Mouse (Mus musculus) adrenal gland, adult 2 months (tissue): ENCODE results near the gene Onecut1. TPM values are rescaled to one million over a fixed set of nuclear protein-coding genes. Genes with fewer than 3 reads are reported as not detected.
A peak's percentile ranks its signal among the peaks of the same experiment; 100 is the strongest.

Source experiments
- DNase-seq: peaks from one replicate; pipeline ENCODE4 v3.0.0; 2021
- polyA plus RNA-seq: library from polyadenylated mRNA; depleted of rRNA; stranded (reverse); fragments of >200 nt; gene quantifications from 2 replicates; pipeline ENCODE4 v1.2.3, GENCODE M21; 2012; rRNA removed
- total RNA-seq, 2 experiments: library from RNA; stranded (reverse); gene quantifications; 2 replicates each; pipeline ENCODE4 v1.2.3; 2021

The Onecut1 gene
- total and polyA plus RNA-seq, 3 experiments = 0.02 to 0.23 TPM; not detected in 1

DNA sequence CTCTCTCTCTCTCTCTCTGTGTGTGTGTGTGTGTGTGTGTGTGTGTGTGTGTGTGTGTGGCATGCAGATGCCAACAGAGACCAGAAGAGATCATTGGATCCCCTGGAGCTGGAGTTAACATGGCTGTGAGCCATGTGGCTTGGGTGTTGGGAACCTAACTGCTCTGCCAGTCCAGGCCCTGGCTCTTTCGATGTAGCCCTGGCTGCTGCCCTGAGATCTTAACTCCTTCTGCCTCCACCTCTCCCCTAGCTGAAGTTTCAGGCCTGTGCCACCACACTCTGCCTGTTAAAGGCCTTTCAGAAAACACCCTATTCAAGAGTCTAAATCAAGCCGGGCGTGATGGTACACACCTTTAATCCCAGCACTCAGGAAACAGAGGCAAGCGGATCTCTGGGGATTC is 49.7 kb downstream of the Onecut1 start:
- peak; percentile 69 for DNase-seq

DNA sequence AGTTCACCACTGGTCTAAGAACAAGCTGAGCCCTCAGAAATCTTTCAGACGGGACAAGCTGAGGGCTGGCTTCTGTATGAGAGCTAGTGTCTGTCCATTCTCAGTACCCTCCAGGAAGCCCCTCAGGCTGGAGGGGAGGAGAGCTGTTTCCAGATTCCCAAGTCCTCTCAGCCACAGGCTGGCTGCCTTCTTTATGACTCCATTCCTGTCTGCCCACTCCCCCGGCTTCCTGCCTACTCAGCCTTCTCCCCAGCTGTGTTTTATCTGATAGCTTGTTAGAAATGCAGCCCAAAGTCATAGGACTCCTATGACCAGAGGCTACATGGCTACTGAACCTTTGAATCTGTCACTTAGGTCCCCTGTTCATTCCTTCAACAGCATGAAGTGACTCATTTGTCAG is 50.2 kb downstream of the Onecut1 start:
- peak; percentile 45 for DNase-seq

DNA sequence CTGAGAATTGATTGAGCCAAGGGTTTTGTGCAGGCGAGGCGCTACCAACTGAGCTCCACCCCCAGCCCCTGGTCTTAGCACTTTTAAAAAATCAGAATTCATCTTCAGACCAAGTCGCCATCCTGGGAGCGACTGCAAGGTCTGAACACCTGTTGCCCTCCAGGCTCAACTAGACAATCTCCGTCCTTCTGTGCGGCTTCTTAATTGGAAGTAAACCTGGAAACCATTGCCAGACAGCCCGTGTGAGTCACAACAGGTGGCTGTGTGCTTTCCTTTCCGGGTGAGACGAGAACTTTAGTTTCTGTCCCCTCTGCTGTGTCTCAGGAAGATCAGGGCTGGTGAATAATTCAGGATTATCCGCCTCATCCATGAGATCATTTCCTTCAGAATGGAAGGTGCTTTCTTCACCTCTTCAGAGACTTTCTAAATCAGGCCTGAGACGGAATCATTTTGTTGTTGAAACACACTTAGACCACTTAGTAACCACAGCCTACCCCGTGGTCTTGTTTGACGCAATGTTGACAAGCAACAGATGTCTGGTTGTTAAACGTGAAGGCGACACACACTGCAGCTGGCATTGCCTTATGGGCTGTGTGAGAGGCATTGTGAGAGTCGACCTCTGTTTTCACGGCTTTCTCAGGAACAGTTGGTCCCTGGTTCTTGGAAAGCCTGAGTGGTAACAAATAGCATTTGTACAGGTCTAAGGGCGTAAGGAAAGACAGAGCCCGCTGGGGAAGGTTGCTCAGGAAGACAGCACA is 51.1 kb downstream of the Onecut1 start:
- DNase-seq = no peak

DNA sequence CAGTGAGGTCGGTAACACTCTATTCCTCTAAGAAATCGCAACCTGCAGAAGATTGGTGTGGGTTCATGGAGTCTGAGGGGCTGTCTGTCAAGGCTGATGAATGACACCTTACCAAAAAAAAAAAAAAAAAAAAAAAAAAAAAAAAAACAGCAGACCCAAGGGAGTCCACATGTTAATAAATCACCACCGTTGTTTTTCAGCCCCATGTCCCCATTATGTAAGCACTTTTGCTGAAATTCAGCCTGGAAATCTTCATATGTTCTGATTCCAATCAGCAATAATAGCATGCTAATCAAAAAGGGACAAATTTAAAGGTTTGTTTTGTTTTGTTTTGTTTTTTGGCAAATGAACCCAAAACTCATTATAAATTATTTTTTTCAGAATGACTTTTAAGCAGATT is 53.9 kb downstream of the Onecut1 start:
- DNase-seq = no peak

DNA sequence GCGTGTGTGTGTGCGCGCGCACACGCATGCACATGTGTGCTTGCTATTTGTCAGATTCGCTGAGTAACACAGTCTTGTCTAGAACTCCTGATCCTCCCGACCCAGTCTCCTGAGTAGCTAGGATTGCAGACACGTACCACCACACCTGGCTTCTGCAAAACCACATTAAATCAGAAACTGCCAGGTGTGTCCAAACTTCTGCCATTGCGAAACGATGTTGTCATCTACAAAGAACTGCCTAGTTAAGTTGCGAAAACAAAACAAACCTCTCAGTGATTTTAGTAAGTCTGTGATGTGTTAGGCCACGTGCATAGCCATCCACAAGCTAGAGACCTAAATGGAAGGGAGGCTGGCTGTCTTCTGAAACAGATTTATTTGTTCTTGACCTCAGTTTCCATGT is 58.7 kb downstream of the Onecut1 start:
- no peak for DNase-seq

DNA sequence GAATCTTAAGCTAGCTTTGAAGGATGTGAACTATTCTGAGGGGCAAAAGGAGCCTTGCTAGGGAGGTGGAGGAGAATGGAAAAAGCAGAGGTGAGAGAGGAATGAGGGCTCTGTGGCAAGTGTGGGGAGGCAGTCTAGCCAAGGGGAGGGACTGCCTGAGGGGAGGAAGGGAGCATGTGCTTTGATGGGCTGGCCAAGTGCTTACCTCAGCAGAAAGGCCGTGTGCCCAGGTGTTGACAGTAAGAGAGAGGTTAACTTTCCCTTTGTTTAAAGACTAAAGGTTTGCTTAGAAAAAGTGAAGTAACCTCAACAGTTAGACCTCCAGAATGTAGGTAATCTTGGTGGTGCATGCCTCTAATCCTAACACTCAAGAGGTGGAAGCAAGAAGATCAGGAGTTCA is 59.7 kb downstream of the Onecut1 start:
- no peak for DNase-seq

DNA sequence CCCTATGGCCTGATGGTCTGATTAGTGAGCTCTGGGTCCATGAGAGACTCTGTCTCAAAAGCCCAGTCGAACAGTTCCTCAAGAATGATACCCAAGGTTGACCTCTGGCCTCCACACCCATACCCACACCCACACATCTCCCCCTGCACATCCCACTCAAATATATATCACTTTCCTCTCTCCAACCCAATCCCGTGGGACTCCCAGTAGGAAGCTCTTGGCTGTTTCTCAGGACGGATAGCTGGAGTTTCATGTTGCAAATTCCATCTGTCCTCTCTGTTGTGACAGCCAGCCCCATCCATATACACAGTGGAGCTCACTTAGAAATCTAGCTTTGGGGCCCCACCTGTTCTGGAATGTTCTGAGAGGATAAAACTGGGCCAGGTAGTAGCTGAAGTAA is 61.2 kb downstream of the Onecut1 start:
- DNase-seq = no peak

DNA sequence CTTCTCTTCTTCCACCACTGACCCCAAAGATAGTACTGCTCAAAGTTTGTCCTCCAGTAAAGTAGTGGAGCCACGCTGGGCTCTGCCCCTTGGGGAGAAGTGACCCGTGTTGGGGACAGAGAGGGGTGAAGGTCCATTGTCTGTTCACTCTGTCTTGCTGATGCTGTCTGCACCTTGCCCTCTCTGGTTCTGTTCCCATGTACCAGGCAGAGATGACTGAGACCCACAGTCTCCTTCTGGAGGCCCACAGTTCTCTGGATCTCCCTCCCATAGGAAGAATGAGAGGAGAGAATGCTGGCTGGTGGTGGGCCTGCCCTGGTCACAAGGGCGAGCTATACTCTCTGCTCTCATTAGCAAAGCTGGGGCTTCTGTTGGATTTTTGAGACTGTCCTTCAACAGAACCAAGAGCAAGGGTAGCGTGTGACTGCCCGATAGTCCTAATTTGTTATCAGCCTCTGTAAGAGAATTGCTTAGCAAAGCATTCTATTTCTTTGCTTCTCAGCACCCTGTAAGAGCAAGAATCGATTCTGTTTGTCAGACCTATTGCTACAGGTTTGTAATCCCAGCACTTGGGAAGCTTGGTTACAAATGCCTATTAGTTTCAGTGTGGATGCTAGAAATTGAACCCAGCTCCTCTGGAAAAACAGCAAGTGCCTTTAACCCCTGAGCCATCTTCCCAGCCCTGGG is 61.7 kb downstream of the Onecut1 start:
- no peak for DNase-seq

DNA sequence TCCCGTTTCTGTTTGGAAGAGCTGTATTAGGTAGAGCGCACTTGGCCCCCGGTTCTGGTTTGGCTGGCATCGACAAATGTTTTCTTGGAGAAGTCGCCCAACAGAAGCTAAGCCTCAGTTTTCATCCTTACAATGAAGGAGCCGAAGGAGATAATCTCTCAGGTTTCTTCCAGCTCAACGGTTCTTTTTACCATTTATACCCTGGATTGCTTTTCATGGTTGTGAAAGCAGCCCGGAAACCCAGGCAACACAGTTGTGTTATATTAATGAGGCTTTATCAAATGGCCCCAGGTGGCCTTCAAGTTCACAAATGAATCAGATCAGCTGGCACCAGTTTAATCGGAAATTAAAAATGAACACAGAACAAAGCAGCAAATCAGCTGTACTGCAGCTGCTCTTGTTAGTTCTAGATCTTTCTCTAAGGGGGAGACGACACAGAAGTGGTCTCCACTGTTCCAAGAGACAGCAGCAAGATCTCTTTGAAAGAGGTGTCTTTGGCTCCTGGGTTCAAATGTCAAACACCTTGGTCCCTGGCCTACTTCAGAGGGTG is 63.6 kb downstream of the Onecut1 start:
- DNase-seq = peak; percentile 66

DNA sequence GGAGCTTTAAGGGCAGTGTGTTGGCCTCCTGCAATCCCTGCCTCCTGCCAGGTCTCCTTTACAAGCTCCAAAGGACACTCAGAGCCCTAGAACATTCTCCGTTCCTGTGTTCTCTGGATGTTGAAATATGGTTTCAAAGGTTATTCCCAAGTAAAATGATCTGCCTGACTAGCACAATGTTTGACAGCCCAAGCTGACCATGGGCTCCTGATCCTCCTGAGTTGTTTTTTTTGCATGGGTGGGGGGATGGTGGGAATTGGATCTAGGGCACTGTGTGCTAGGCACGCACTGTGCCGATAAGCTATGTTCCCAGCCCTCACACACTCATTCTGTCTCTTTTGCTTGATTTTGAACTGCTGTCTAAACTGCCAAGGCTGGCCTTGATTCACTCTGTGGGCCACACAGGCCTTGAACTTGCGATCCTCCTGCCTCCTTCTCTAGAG is 68.3 kb downstream of the Onecut1 start:
- DNase-seq = peak; percentile 62

DNA sequence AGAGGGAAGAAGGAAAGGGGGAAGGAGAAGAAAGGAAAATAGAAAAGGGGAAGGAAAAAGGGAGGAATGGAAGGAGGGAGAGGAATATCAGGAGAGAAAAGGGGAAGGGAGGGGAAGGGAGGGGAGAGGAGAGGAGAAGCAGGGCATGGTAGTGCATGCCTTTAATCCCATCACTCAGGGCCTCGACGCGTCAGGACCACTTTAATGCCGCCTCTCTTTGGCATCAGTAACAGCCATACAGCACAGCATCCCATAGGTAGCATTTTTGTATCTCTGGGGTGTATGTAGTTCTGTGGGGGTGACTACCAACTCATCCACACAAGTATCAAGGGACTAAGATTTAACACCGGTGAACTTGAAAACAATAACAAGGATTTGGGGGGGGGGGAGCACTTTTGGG is 68.9 kb downstream of the Onecut1 start:
- no peak for DNase-seq

DNA sequence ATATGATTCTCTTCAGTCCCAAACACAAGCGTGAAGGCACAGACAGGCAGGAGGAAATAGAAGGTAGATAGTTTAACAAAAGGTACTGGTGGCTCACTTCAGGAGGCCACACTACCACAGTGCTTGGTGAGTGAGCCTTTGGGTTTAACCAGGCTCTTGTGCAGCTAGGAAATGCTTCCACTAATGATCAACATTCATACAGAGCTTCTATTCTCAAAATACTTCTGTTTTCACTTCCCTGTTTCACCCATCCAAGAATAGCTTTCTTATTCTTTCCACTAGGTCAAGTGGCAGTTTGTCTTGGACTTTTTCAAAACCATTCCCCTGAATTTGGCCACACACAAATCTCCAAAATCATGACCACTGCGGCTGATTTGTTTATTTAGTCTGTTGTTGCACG is 73.6 kb downstream of the Onecut1 start:
- DNase-seq = no peak

DNA sequence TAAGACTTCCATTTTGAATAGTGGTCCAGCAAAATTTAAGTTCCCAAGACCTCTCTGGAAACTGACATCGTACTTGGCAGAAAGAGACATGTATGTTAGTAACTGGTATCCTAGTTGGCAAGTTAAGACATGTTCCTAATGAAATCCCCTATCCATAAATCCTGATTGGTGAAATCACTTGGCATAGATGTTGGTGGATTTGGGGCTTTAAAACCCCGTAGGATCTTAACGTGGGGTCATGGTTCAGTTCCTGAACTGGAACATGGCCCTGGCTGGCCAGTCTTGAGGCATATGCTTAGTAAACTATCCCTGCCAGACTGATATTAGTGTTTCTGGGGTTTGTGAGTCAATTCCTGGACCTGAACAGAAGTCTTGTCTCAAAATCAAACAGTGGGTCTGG is 76.0 kb downstream of the Onecut1 start:
- no peak for DNase-seq

DNA sequence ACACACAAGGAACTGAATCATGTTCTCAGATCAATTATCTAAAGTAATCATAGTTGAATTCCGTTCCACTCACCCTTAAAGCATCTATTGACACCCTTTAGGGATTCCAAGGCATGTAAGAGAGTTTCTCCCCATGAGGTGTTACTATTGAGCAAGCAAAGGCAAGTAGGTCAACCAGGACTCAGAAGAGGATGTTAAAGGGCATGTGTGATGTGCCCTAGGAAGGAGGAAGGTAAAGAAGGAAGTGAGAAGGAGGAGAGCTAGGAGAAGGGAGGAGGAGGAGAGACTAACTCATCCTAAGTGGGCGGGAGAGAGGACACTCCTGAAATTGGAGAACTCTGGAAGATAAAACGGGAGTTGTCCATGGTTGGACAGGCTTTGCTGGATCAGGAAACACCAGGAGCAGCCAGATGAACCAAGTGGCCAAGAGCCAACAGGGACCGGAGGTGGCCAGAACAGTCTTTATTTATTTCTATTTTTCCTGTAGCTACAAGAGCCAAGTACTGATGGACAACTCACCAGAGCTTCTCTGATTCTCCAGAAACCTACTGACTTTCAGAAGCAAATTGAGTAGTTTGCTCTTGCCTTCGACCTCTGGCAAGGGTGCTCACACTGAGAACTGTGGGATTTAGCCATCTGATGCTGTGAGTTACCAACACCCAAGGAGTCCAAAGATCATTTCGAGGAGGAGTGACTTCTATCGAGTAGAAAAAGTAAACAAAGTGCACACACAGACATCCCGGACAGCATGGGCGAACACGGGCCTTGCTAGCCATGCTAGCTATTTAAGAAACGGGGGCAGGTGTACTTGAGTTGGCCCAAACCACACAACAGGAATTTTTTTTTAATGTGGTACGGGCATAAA is 77.2 kb downstream of the Onecut1 start:
- peak; percentile 34 for DNase-seq

Other genes with a start within 250 kb of the Onecut1 start
- 10 to 100 TPM; 80.1 to 86.7 TPM for gene Fam214a, start 91.0 kb downstream of the Onecut1 start, total RNA-seq
- gene Fam214a, start 91.0 kb downstream of the Onecut1 start, polyA plus RNA-seq = 16.7 and 21.1 TPM in 2 replicates
- gene Arpp19, start 175.7 kb downstream of the Onecut1 start, total RNA-seq = 100 to 1,000 TPM; 301 to 321 TPM
- gene Arpp19, start 175.7 kb downstream of the Onecut1 start, polyA plus RNA-seq = 5.1 and 5.5 TPM in 2 replicates
- gene Myo5a, start 209.1 kb downstream of the Onecut1 start, total RNA-seq = 10 to 100 TPM; 45.4 to 45.6 TPM
- 3.7 and 3.8 TPM in 2 replicates for gene Myo5a, start 209.1 kb downstream of the Onecut1 start, polyA plus RNA-seq